Mouse (Mus musculus) cerebellum, adult 2 months (tissue): ENCODE measurements at regions not wholly inside any gene's neighbourhood (a gene's known extent, or its start where the extent isn't known, plus 50 kb on each side); places are given as distances from the start of the nearest gene placed in this dataset.

Experiments
- CTCF ChIP-seq: fragments of 200-500 bp; IDR thresholded peaks from 2 replicates; pipeline ENCODE4 v1.5.1; 2011; ENCODE audit warnings: low read depth, mild to moderate bottlenecking, control low read depth, low read length, moderate library complexity, borderline replicate concordance; ENCODE audit not compliant: insufficient read depth
- POLR2A ChIP-seq: fragments of 200-500 bp; IDR thresholded peaks from 2 replicates; pipeline ENCODE4 v1.6.1; 2011; ENCODE audit warnings: low read length, control low read depth, borderline replicate concordance; ENCODE audit not compliant: insufficient read depth

- TF ChIP-seq CTCF (no peak), POLR2A (no peak)
Measured at GRCm38 (mm10) chr13:40469162-40469561, 107.9 kb upstream of the Ofcc1 start.
